Mouse (Mus musculus): ENCODE results near the gene Thrb. TPM values are rescaled to one million over a fixed set of nuclear protein-coding genes. Genes with fewer than 3 reads are reported as not detected.

Thrb gene
- polyA plus RNA-seq (2015; fragmentation: Nextera tagmentation; extraction: Ambion mirVana) = 4.7 and 5.6 TPM in 2 replicates

DNA sequence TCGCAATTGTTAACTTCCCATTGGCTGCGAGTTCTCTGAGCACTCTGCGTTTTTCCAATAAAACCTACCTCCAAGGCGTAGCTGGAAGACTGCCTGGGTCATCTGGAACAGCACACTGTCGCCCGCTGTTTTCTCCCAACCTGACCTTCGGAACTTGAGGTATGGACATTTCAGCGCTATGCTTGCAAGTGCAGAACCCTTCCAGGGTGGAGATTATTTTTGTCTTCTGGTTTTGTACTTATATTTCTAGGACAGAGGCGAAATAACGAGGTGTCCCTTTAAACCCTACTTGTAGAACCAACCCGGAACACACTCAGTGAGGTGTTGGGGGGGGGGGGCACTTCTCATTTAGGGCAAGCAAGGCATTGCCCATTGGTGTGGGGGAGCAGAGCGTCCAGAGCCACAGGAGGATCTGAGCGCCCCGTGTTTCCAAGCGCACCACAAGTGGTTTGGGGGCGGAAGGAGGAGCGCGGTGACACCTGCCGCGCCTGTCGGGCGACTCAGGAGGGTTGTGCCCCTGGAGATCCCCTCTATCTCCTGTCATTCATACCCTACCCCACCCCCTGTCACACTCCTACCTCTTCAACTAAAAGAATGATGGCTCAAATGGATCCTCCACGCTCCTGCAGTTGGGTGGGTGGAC is at the start of gene Thrb:
Thrb (plus strand) TSS at position 576 of the 643 bp plus-strand sequence.
- H3K9me3 ChIP-seq (replicated peaks; ENCODE audit: control insufficient read depth, low read length) = no peaks in the 10 kb centered on the region
- no peak within 1 kb of the TSS for H3K27ac ChIP-seq (ENCODE audit: low read length)
- WGBS = 1% methylated on average over 23 of the region's 23 CpGs

GRCm38 (mm10) chr14:17621671-17622070 is 38.4 kb upstream of the Thrb start:
- no peaks in the 10 kb centered on the region for H3K27me3 ChIP-seq (ENCODE audit: control insufficient read depth, insufficient read depth, low read length)
- H3K4me2 ChIP-seq (ENCODE audit: low read depth, low read length) = no peak overlapping the region
- no peaks in the 10 kb centered on the region for H3K9me3 ChIP-seq (replicated peaks; ENCODE audit: control insufficient read depth, low read length)
- H3K9ac ChIP-seq (ENCODE audit: low read length) = no peak overlapping the region
- H3K4me3 ChIP-seq (replicated peaks; ENCODE audit: low read length) = no peak overlapping the region
- no peaks in the 10 kb centered on the region for H3K36me3 ChIP-seq (ENCODE audit: control insufficient read depth, insufficient read depth, low read length)
- H3K4me1 ChIP-seq (ENCODE audit: control insufficient read depth, insufficient read depth, low read length) = no peaks in the 10 kb centered on the region
- no peak overlapping the region for H3K27ac ChIP-seq (ENCODE audit: low read length)
- no peak for ATAC-seq (ENCODE audit: insufficient read depth, low FRiP score)
- WGBS = 60% methylated on average over 3 of the region's 3 CpGs

More for the DNA sequence above, at the start of gene Thrb:
- peaks cover 2% of the 10 kb centered on the region; the same call in 1 of the 2 replicates for H3K27me3 ChIP-seq (ENCODE audit: control insufficient read depth, insufficient read depth, low read length)
- H3K4me1 ChIP-seq (ENCODE audit: control insufficient read depth, insufficient read depth, low read length) = no peaks in the 10 kb centered on the region
- no peaks in the 10 kb centered on the region for H3K36me3 ChIP-seq (ENCODE audit: control insufficient read depth, insufficient read depth, low read length)
- peak within 1 kb of the TSS; percentile 83 for H3K9ac ChIP-seq (ENCODE audit: low read length)
- peak within 1 kb of the TSS; percentile 100 for H3K4me2 ChIP-seq (ENCODE audit: low read depth, low read length)
- H3K4me3 ChIP-seq (replicated peaks; ENCODE audit: low read length) = peak within 1 kb of the TSS; percentile 74
- no peak for ATAC-seq (ENCODE audit: insufficient read depth, low FRiP score)

GRCm38 (mm10) chr14:17623936-17624335 is 36.1 kb upstream of the Thrb start:
- no peak overlapping the region for H3K4me2 ChIP-seq (ENCODE audit: low read depth, low read length)
- H3K36me3 ChIP-seq (ENCODE audit: control insufficient read depth, insufficient read depth, low read length) = no peaks in the 10 kb centered on the region
- H3K4me1 ChIP-seq (ENCODE audit: control insufficient read depth, insufficient read depth, low read length) = no peaks in the 10 kb centered on the region
- H3K9me3 ChIP-seq (replicated peaks; ENCODE audit: control insufficient read depth, low read length) = no peaks in the 10 kb centered on the region
- no peak overlapping the region for H3K4me3 ChIP-seq (replicated peaks; ENCODE audit: low read length)
- H3K27me3 ChIP-seq (ENCODE audit: control insufficient read depth, insufficient read depth, low read length) = no peaks in the 10 kb centered on the region
- no peak overlapping the region for H3K9ac ChIP-seq (ENCODE audit: low read length)
- no peak overlapping the region for H3K27ac ChIP-seq (ENCODE audit: low read length)
- ATAC-seq (ENCODE audit: insufficient read depth, low FRiP score) = no peak
- WGBS = 64% methylated on average over 2 of the region's 2 CpGs

- Histone ChIP-seq H3K27ac (ENCODE audit: low read length) (no peak overlapping the region), H3K4me2 (ENCODE audit: low read depth, low read length) (no peak overlapping the region), H3K4me3 (replicated peaks; ENCODE audit: low read length) (no peak overlapping the region), H3K4me1 (ENCODE audit: control insufficient read depth, insufficient read depth, low read length) (no peaks in the 10 kb centered on the region), H3K27me3 (ENCODE audit: control insufficient read depth, insufficient read depth, low read length) (no peaks in the 10 kb centered on the region), H3K36me3 (ENCODE audit: control insufficient read depth, insufficient read depth, low read length) (no peaks in the 10 kb centered on the region), H3K9ac (ENCODE audit: low read length) (no peak overlapping the region), H3K9me3 (replicated peaks; ENCODE audit: control insufficient read depth, low read length) (no peaks in the 10 kb centered on the region)
- no peak for ATAC-seq (ENCODE audit: insufficient read depth, low FRiP score)
- 44% methylated on average over 5 of the region's 5 CpGs for WGBS
Measured at GRCm38 (mm10) chr14:17629215-17629614, 30.8 kb upstream of the Thrb start.

DNA sequence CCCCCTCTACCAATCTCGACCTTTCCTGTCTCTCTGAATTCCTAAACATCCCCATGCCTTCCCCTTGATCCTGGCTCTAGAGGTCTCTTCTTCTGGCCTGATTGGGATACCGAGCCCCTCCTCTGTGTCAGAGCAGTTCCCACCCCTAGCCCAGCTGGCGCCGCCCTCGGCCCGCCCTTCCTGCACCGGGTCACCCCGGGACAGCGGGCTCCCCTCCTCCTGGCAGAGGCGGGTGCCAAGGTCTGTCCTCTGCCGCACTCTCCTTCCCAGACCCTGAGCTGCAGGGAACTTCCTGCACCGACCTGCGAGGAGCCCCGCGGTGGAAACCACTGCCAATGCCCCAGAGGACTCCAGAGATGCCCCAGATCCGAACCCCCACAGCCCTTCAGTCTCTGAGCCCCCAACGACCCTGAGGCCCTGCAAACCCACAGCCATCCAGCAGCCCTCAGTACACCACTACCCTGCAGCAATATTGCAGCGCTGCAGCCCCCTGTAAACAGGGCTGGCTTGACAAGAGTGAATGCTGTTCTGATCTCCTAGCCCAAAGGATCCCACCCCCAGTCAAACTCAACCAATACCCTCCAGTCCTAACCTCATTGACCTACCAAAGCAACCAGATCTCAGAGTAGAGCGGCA is 27.1 kb upstream of the Thrb start:
- 6% methylated on average over 19 of the region's 19 CpGs for WGBS
- ATAC-seq (ENCODE audit: insufficient read depth, low FRiP score) = peak; percentile 50; the same call in 1 of the 2 replicates
- no peak overlapping the region for H3K4me3 ChIP-seq (replicated peaks; ENCODE audit: low read length)

GRCm38 (mm10) chr14:17636971-17637370 is 23.1 kb upstream of the Thrb start:
- H3K4me1 ChIP-seq (ENCODE audit: control insufficient read depth, insufficient read depth, low read length) = no peaks in the 10 kb centered on the region
- WGBS = 75% methylated on average over 3 of the region's 3 CpGs
- H3K36me3 ChIP-seq (ENCODE audit: control insufficient read depth, insufficient read depth, low read length) = no peaks in the 10 kb centered on the region
- no peak overlapping the region for H3K4me3 ChIP-seq (replicated peaks; ENCODE audit: low read length)
- H3K9me3 ChIP-seq (replicated peaks; ENCODE audit: control insufficient read depth, low read length) = no peaks in the 10 kb centered on the region
- H3K27me3 ChIP-seq (ENCODE audit: control insufficient read depth, insufficient read depth, low read length) = no peaks in the 10 kb centered on the region
- no peak overlapping the region for H3K9ac ChIP-seq (ENCODE audit: low read length)
- ATAC-seq (ENCODE audit: insufficient read depth, low FRiP score) = no peak
- no peak overlapping the region for H3K27ac ChIP-seq (ENCODE audit: low read length)
- H3K4me2 ChIP-seq (ENCODE audit: low read depth, low read length) = no peak overlapping the region

More for the DNA sequence above, 27.1 kb upstream of the Thrb start:
- Histone ChIP-seq H3K27me3 (ENCODE audit: control insufficient read depth, insufficient read depth, low read length) (no peaks in the 10 kb centered on the region), H3K4me1 (ENCODE audit: control insufficient read depth, insufficient read depth, low read length) (no peaks in the 10 kb centered on the region), H3K36me3 (ENCODE audit: control insufficient read depth, insufficient read depth, low read length) (no peaks in the 10 kb centered on the region), H3K27ac (ENCODE audit: low read length) (no peak overlapping the region), H3K9ac (ENCODE audit: low read length) (no peak overlapping the region), H3K9me3 (replicated peaks; ENCODE audit: control insufficient read depth, low read length) (no peaks in the 10 kb centered on the region), H3K4me2 (ENCODE audit: low read depth, low read length) (peak overlapping the region; percentile 45)

DNA sequence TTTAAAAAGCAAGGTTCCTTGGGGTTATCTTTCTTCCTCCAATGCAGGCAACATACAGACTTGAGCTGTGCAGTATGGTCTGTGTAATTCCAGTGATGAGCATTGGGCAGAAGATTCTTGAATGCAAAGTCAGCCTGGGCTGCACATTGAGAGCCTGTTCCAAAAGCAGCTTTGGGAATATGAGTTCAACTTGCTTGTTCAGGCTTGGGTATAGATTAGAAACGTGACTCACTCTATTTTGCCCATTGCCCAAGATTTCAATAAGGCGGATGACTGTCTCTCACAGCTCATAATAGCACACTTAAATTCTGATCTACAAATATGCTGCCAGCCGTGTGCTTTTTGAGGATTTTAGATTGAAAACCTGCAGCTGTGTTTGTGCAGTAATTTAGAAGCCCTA is 18.3 kb upstream of the Thrb start:
- Histone ChIP-seq H3K9me3 (replicated peaks; ENCODE audit: control insufficient read depth, low read length) (no peaks in the 10 kb centered on the region), H3K36me3 (ENCODE audit: control insufficient read depth, insufficient read depth, low read length) (no peaks in the 10 kb centered on the region), H3K9ac (ENCODE audit: low read length) (no peak overlapping the region), H3K4me3 (replicated peaks; ENCODE audit: low read length) (no peak overlapping the region), H3K27ac (ENCODE audit: low read length) (no peak overlapping the region), H3K4me2 (ENCODE audit: low read depth, low read length) (no peak overlapping the region), H3K27me3 (ENCODE audit: control insufficient read depth, insufficient read depth, low read length) (no peaks in the 10 kb centered on the region), H3K4me1 (ENCODE audit: control insufficient read depth, insufficient read depth, low read length) (no peaks in the 10 kb centered on the region)
- WGBS = 54% methylated on average over 3 of the region's 3 CpGs
- ATAC-seq (ENCODE audit: insufficient read depth, low FRiP score) = no peak

DNA sequence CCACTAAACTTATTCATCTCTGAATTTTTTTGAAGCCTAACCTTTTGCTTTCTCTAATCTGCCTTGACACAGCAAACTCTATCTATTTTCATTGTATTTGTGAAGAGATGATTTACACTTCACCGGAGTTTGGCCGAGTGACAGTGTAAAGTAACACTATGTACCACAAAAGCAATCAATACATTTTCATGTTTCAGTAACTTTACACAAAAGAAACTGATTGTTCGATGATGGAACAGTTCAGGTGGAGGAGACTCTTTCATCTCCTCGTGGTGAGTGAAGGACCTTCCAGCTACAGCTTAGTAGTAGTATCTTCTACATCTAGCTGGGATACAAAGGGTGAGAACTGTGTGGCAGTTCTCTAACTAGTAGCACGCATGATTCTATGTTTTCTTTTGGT is 5.0 kb upstream of the Thrb start:
- H3K36me3 ChIP-seq (ENCODE audit: control insufficient read depth, insufficient read depth, low read length) = no peaks in the 10 kb centered on the region
- H3K4me3 ChIP-seq (replicated peaks; ENCODE audit: low read length) = no peak overlapping the region
- H3K9me3 ChIP-seq (replicated peaks; ENCODE audit: control insufficient read depth, low read length) = no peaks in the 10 kb centered on the region
- no peak overlapping the region for H3K4me2 ChIP-seq (ENCODE audit: low read depth, low read length)
- H3K27me3 ChIP-seq (ENCODE audit: control insufficient read depth, insufficient read depth, low read length) = no peaks in the 10 kb centered on the region
- H3K27ac ChIP-seq (ENCODE audit: low read length) = no peak overlapping the region
- no peak for ATAC-seq (ENCODE audit: insufficient read depth, low FRiP score)
- H3K9ac ChIP-seq (ENCODE audit: low read length) = no peak overlapping the region
- no peaks in the 10 kb centered on the region for H3K4me1 ChIP-seq (ENCODE audit: control insufficient read depth, insufficient read depth, low read length)
- 77% methylated on average over 5 of the region's 5 CpGs for WGBS

GRCm38 (mm10) chr14:17659031-17659430 is 1.0 kb upstream of the Thrb start:
- WGBS = 1% methylated on average over 9 of the region's 10 CpGs
- peak overlapping the region; percentile 74 for H3K4me3 ChIP-seq (replicated peaks; ENCODE audit: low read length)
- H3K36me3 ChIP-seq (ENCODE audit: control insufficient read depth, insufficient read depth, low read length) = no peaks in the 10 kb centered on the region
- peak; percentile 48; the same call in 1 of the 2 replicates for ATAC-seq (ENCODE audit: insufficient read depth, low FRiP score)
- H3K4me1 ChIP-seq (ENCODE audit: control insufficient read depth, insufficient read depth, low read length) = no peaks in the 10 kb centered on the region
- H3K27me3 ChIP-seq (ENCODE audit: control insufficient read depth, insufficient read depth, low read length) = peaks cover 2% of the 10 kb centered on the region; the same call in 1 of the 2 replicates
- H3K9me3 ChIP-seq (replicated peaks; ENCODE audit: control insufficient read depth, low read length) = no peaks in the 10 kb centered on the region
- H3K27ac ChIP-seq (ENCODE audit: low read length) = no peak overlapping the region
- H3K4me2 ChIP-seq (ENCODE audit: low read depth, low read length) = peak overlapping the region; percentile 100
- peak overlapping the region; percentile 58; the same call in 1 of the 2 replicates for H3K9ac ChIP-seq (ENCODE audit: low read length)

All from stomach, embryonic 16.5 days (tissue).